Mouse (Mus musculus): ENCODE data around the gene Tbca.

- TF ChIP-seq POLR2A (IDR thresholded peaks at IDR 0.05; ENCODE audit: borderline replicate concordance, extremely low read depth, insufficient read depth, insufficient read length, poor library complexity, severe bottlenecking) (no peak), CTCF (IDR thresholded peaks at IDR 0.05; ENCODE audit: borderline replicate concordance, extremely low read depth, insufficient read depth, insufficient read length) (no peak)
Observed at GRCm38 (mm10) chr13:94885291-94886235, 96.9 kb downstream of the Tbca start.
